Mouse (Mus musculus) forebrain, embryonic 11.5 days (tissue): ENCODE results near the gene Ss18l1. TPM values are rescaled to one million over a fixed set of nuclear protein-coding genes. Genes with fewer than 3 reads are reported as not detected.

ENCODE experiments used
- ATAC-seq: fragments of 200-750 bp; cut with Nextera tagmentation; replicated peaks from 2 replicates; pipeline ENCODE4 v1.8.0; 2017; ENCODE audit warnings: moderate TSS enrichment; ENCODE audit not compliant: low FRiP score
- DNase-seq: peaks from one replicate; pipeline ENCODE4 v3.0.0-alpha.2; 2017; ENCODE audit warnings: low spot score
- H3K27ac ChIP-seq: fragments of 300-500 bp; sonication (generic); 2 replicates; pipeline ENCODE4 v1.5.1; 2014; ENCODE audit warnings: low read depth, low read length
- H3K27me3 ChIP-seq: fragments of 300-500 bp; sonication (generic); 2 replicates; pipeline ENCODE4 v1.6.1; 2014; ENCODE audit warnings: mild to moderate bottlenecking, low read length, mixed read lengths; ENCODE audit not compliant: control insufficient read depth, insufficient read depth
- H3K36me3 ChIP-seq: fragments of 300-500 bp; sonication (generic); 2 replicates; pipeline ENCODE4 v1.6.1; 2014; ENCODE audit warnings: mild to moderate bottlenecking, low read length, moderate library complexity, mixed read lengths; ENCODE audit not compliant: control insufficient read depth, insufficient read depth
- H3K4me1 ChIP-seq: fragments of 300-500 bp; sonication (generic); replicated peaks from 2 replicates; pipeline ENCODE4 v1.6.1; 2014; ENCODE audit warnings: low read length, mixed read lengths; ENCODE audit not compliant: control insufficient read depth, insufficient read depth
- H3K4me2 ChIP-seq: fragments of 300-500 bp; sonication (generic); 2 replicates; pipeline ENCODE4 v1.6.1; 2014; ENCODE audit warnings: low read depth, mild to moderate bottlenecking, low read length, moderate library complexity, mixed read lengths; ENCODE audit not compliant: severe bottlenecking
- H3K4me3 ChIP-seq: fragments of 300-500 bp; sonication (generic); 2 replicates; pipeline ENCODE4 v1.5.1; 2014; ENCODE audit warnings: low read depth, low read length
- H3K9ac ChIP-seq: fragments of 300-500 bp; sonication (generic); 2 replicates; pipeline ENCODE4 v1.6.1; 2014; ENCODE audit warnings: low read length
- H3K9me3 ChIP-seq: fragments of 300-500 bp; sonication (generic); 2 replicates; pipeline ENCODE4 v1.6.1; 2016; ENCODE audit warnings: low read length, mixed read lengths; ENCODE audit not compliant: control insufficient read depth
- WGBS: fragments of 180-500 bp; shearing (Covaris S2); extraction: QIAGEN DNeasy Blood & Tissue Kit; methylation state at CpG from one replicate; pipeline ENCODE4 v1.1.7; 2014; 5-methylcytosine and 5-hydroxymethylcytosine counted together
- polyA plus RNA-seq: library from polyadenylated mRNA; unstranded; fragments of >200 nt; fragmentation: Nextera tagmentation; extraction: Ambion mirVana; gene quantifications from 2 replicates; pipeline ENCODE4 v1.2.1, GENCODE M21; 2014

Ss18l1 gene
- polyA plus RNA-seq, 1 experiment from 2014 or later: 17.8 TPM

- no peaks in the 10 kb centered on the region for H3K36me3 ChIP-seq
- H3K4me2 ChIP-seq: no peak overlapping the region
- no peaks in the 10 kb centered on the region for H3K4me1 ChIP-seq
- ATAC-seq (no peak), DNase-seq (peak; percentile 24)
- H3K4me3 ChIP-seq: no peak overlapping the region
- H3K27ac ChIP-seq: no peak overlapping the region
- no peak overlapping the region for H3K9ac ChIP-seq
- no peaks in the 10 kb centered on the region for H3K27me3 ChIP-seq
- no peaks in the 10 kb centered on the region for H3K9me3 ChIP-seq
- WGBS: 89% methylated on average over 7 of the region's 7 CpGs
These were observed 28.6 kb upstream of the Ss18l1 start for GRCm38 (mm10) chr2:180013686-180014085.

- 71% methylated on average over 4 of the region's 4 CpGs for WGBS
- DNase-seq (no peak), ATAC-seq (no peak)
These were observed 24.7 kb upstream of the Ss18l1 start for GRCm38 (mm10) chr2:180017632-180018031.

GRCm38 (mm10) chr2:180018573-180018972, 23.7 kb upstream of the Ss18l1 start:
- Histone ChIP-seq H3K4me2 (no peak overlapping the region), H3K27me3 (peaks cover 13% of the 10 kb centered on the region; the same call in 1 of the 2 replicates), H3K27ac (no peak overlapping the region), H3K4me3 (no peak overlapping the region), H3K9ac (no peak overlapping the region), H3K36me3 (no peaks in the 10 kb centered on the region), H3K4me1 (no peaks in the 10 kb centered on the region), H3K9me3 (no peaks in the 10 kb centered on the region)
- ATAC-seq (no peak), DNase-seq (peak; percentile 30)
- WGBS: 86% methylated on average over 9 of the region's 9 CpGs

More at GRCm38 (mm10) chr2:180017632-180018031, 24.7 kb upstream of the Ss18l1 start:
- no peak overlapping the region for H3K4me3 ChIP-seq
- no peaks in the 10 kb centered on the region for H3K9me3 ChIP-seq
- no peak overlapping the region for H3K4me2 ChIP-seq
- H3K4me1 ChIP-seq: no peaks in the 10 kb centered on the region
- H3K36me3 ChIP-seq: no peaks in the 10 kb centered on the region
- no peak overlapping the region for H3K9ac ChIP-seq
- H3K27me3 ChIP-seq: peaks cover 10% of the 10 kb centered on the region; the same call in 1 of the 2 replicates
- H3K27ac ChIP-seq: no peak overlapping the region

GRCm38 (mm10) chr2:180020091-180020661, 22.1 kb upstream of the Ss18l1 start:
- H3K9ac ChIP-seq: no peak overlapping the region
- peaks cover 15% of the 10 kb centered on the region; the same call in 1 of the 2 replicates for H3K27me3 ChIP-seq
- H3K4me1 ChIP-seq: 0 out of 2 replicates have a peak, but pooled peaks cover 3% of the 10 kb centered on the region
- no peaks in the 10 kb centered on the region for H3K36me3 ChIP-seq
- ATAC-seq: no peak
- no peak overlapping the region for H3K27ac ChIP-seq
- no peaks in the 10 kb centered on the region for H3K9me3 ChIP-seq
- 79% methylated on average over 7 of the region's 7 CpGs for WGBS
- DNase-seq: no peak
- H3K4me2 ChIP-seq: no peak overlapping the region
- H3K4me3 ChIP-seq: no peak overlapping the region

GRCm38 (mm10) chr2:180020919-180021318, 21.4 kb upstream of the Ss18l1 start:
- no peak overlapping the region for H3K4me2 ChIP-seq
- no peaks in the 10 kb centered on the region for H3K36me3 ChIP-seq
- H3K9me3 ChIP-seq: no peaks in the 10 kb centered on the region
- H3K27me3 ChIP-seq: peaks cover 15% of the 10 kb centered on the region; the same call in 1 of the 2 replicates
- 85% methylated on average over 8 of the region's 8 CpGs for WGBS
- H3K27ac ChIP-seq: no peak overlapping the region
- H3K4me1 ChIP-seq: peaks cover 3% of the 10 kb centered on the region; the same call in 1 of the 2 replicates
- no peak overlapping the region for H3K4me3 ChIP-seq
- ATAC-seq (no peak), DNase-seq (no peak)
- H3K9ac ChIP-seq: no peak overlapping the region

GRCm38 (mm10) chr2:180022751-180023150, 19.6 kb upstream of the Ss18l1 start:
- peaks cover 2% of the 10 kb centered on the region; the same call in 1 of the 2 replicates for H3K36me3 ChIP-seq
- no peak overlapping the region for H3K9ac ChIP-seq
- H3K4me1 ChIP-seq: peaks cover 16% of the 10 kb centered on the region
- no peak overlapping the region for H3K4me3 ChIP-seq
- H3K9me3 ChIP-seq: no peaks in the 10 kb centered on the region
- H3K4me2 ChIP-seq: no peak overlapping the region
- peaks cover 15% of the 10 kb centered on the region; the same call in 1 of the 2 replicates for H3K27me3 ChIP-seq
- no peak for ATAC-seq
- H3K27ac ChIP-seq: no peak overlapping the region
- 69% methylated on average over 6 of the region's 6 CpGs for WGBS
- DNase-seq: no peak

GRCm38 (mm10) chr2:180024401-180025098, 17.8 kb upstream of the Ss18l1 start, which contains the start of gene Lsm14b:
TSS of gene Lsm14b (plus strand) at chr2:180024987.
- H3K27me3 ChIP-seq: peaks cover 15% of the 10 kb centered on the region; the same call in 1 of the 2 replicates
- ATAC-seq: peak; percentile 95
- H3K4me3 ChIP-seq: peak within 1 kb of the TSS; percentile 84
- peaks cover 10% of the 10 kb centered on the region for H3K36me3 ChIP-seq
- peak within 1 kb of the TSS; percentile 90 for H3K9ac ChIP-seq
- DNase-seq: peak; percentile 100
- H3K4me2 ChIP-seq: peak within 1 kb of the TSS; percentile 92
- WGBS: under 1% methylated on average over 62 of the region's 80 CpGs
- peak within 1 kb of the TSS; percentile 87 for H3K27ac ChIP-seq
- H3K9me3 ChIP-seq: no peaks in the 10 kb centered on the region
- peaks cover 19% of the 10 kb centered on the region for H3K4me1 ChIP-seq

- H3K9ac ChIP-seq: peak overlapping the region; percentile 90
- peaks cover 10% of the 10 kb centered on the region for H3K36me3 ChIP-seq
- peaks cover 15% of the 10 kb centered on the region; the same call in 1 of the 2 replicates for H3K27me3 ChIP-seq
- H3K4me1 ChIP-seq: peaks cover 19% of the 10 kb centered on the region
- WGBS: under 1% methylated on average over 79 of the region's 84 CpGs
- H3K9me3 ChIP-seq: no peaks in the 10 kb centered on the region
- DNase-seq (peak; percentile 78), ATAC-seq (peak; percentile 10; the same call in 1 of the 2 replicates)
- H3K4me2 ChIP-seq: peak overlapping the region; percentile 92
- H3K4me3 ChIP-seq: peak overlapping the region; percentile 84
- peak overlapping the region; percentile 87 for H3K27ac ChIP-seq
These were observed 17.0 kb upstream of the Ss18l1 start for GRCm38 (mm10) chr2:180025135-180025860.
